Mouse (Mus musculus): ENCODE data around the gene Prdm4. TPM values are rescaled to one million over a fixed set of nuclear protein-coding genes. Genes with fewer than 3 reads are reported as not detected.

The Prdm4 gene
- 10 to 100 TPM; 11.3 to 15.6 TPM for total RNA-seq (2021)
- long read RNA-seq, experiment 1, transcript Prdm4-201 (12 exons, 3,877 nt) = major isoform, 10 of 20 reads
- long read RNA-seq, experiment 1, partial matches to known transcripts = 1 of 20 reads
- long read RNA-seq, experiment 1, other reads (novel, unspliced or antisense) = 7 of 20 reads
- long read RNA-seq, experiment 2, transcript Prdm4-201 (12 exons, 3,877 nt) = major isoform, 7 of 20 reads
- long read RNA-seq, experiment 2, partial matches to known transcripts = 2 of 20 reads
- long read RNA-seq, experiment 2, other reads (novel, unspliced or antisense) = 8 of 20 reads

GRCm38 (mm10) chr10:85916498-85917309 is at the start of gene Prdm4:
TSS of gene Prdm4 (minus strand) at chr10:85917142.
- intact Hi-C loops (cut with DNase I) = loop anchor here (2.0 kb wide), 1 partner anchor 40 kb away; the partner anchor contains the start of gene Rtcb
- peak; percentile 96 for DNase-seq

DNA sequence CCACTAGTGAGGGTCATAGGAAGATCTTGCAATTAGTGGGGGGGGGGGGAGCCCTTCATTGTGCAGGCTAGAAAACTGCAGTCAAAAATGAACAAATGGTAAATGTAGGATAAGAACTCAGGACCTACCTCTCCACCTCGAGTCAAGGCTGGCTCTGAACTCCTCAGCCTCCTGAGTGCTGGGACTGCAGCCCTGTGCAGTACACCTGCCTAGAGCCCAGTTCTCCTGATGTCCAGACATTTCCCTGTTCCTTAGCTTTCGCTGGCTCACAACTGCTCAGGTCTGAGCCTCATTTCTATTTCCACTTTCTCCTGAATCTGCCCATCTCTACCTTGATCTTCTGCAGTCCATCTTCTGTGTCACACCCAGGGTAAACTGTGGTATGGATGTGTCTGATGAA is 49.5 kb upstream of the Prdm4 start:
- DNase-seq = no peak
- intact Hi-C loops (cut with DNase I) = loop anchor here (5.0 to 10.0 kb wide), 3 partner anchors 96 to 328 kb away; no protein-coding TSS in a partner anchor

DNA sequence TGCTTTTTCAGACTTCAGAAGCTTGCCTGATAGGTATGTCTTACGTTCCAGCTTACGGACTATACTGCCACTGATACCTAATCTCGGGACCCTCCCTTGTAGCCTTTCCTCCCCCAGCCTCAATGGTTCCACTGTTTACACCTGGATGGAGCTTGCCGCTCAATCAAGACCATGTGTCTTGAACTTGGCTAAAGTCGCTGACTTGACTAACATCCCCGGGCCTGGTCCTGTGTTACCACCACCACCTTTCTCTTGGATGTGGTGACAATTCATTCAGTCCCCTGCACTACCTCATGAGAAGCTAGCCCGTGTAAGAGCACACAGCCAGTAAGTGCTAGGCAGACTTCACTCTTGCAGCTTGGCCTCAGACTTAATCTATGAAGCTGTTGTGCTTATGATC is 47.4 kb upstream of the Prdm4 start:
- intact Hi-C loops (cut with DNase I) = loop anchor here (10.0 kb wide), 2 partner anchors 220 to 330 kb away; no protein-coding TSS in a partner anchor

DNA sequence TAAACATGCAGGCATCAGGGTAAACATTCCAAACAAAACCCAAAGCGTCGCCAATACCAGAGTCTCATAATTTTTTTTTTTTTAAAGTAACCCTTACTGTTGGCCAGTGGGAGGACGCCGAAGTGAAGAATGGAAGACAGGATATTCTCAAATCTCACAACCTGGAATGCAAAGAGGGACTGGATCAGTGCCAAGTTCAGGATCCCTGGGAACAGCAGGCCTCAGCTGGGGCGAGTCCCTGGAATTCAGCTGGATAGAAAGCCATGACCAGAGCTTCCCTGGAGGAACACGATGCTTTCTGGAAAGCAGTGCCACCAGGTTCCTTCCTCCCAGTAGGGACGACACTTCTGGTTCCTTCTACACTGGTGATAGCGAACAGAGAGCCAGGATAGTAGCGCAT is 46.0 kb upstream of the Prdm4 start:
- intact Hi-C loops (cut with DNase I) = loop anchor here (10.0 kb wide), 2 partner anchors 222 to 332 kb away; no protein-coding TSS in a partner anchor
- peak in 1 of 2 experiments; percentile 9 for DNase-seq

More for the DNA sequence above, 47.4 kb upstream of the Prdm4 start:
- DNase-seq = no peak

DNA sequence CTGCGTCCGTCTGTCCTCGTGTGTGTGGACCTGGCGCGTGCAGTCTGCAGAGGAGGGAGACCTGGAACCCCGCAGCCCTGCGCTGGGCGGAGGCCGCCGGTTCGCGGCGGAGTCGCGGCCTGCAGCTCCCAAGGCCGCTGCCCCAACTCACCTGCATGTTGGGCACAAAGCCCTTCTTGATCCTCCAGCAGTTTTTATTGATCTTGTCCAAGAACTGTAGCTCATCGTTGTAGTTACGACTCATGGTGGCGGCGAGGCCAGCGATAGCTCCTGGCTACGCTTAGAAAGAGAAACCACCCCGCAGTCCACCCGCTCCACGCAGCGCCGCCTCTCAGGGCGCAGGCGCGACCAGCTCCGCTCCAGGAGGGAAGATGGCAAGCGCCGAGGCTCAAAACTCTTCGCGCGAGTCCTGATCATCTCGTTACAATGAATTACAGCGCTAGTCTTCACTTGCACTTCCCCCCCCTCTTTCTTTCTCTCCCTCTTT is 40.6 kb upstream of the Prdm4 start, which contains the start of gene Rtcb:
Rtcb (minus strand) TSS at position 360 of the 487 bp plus-strand sequence.
- DNase-seq = peak; percentile 97 to 99
- intact Hi-C loops (cut with DNase I) = loop anchor here (2.0 kb wide), 1 partner anchor 41 kb away; the partner anchor contains the start of gene Prdm4

GRCm38 (mm10) chr10:85956871-85957419 is 40.0 kb upstream of the Prdm4 start:
- intact Hi-C loops (cut with DNase I) = loop anchor here (2.0 kb wide), 1 partner anchor 40 kb away; the partner anchor contains the start of gene Prdm4
- peak in 1 of 2 experiments; percentile 2 for DNase-seq

- intact Hi-C loops (cut with DNase I) = no loop called here
- no peak for DNase-seq
These were observed 37.5 kb upstream of the Prdm4 start for GRCm38 (mm10) chr10:85954429-85954828.

DNA sequence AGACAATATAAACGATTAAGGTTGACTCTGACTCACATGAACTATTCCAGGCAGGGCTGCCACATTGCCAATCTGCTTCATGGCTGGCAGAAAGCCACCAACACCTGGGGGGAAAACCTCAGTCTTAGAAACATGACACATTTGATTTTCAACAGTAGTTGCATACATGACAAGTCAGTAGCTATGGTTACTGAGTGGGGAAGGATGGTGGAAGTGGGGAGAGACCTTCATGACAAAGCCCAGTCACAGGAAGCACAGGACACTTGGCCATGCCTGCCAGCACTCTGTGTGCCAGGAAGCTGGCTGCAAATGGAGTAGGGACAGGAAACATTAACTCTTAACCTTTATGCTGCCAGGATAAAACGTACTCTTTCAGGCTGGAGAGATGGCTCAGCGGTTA is 36.5 kb upstream of the Prdm4 start:
- intact Hi-C loops (cut with DNase I) = no loop called here
- peak in 1 of 2 experiments; percentile 4 for DNase-seq

GRCm38 (mm10) chr10:85951765-85952443 is 35.0 kb upstream of the Prdm4 start:
- no peak for DNase-seq
- intact Hi-C loops (cut with DNase I) = no loop called here

DNA sequence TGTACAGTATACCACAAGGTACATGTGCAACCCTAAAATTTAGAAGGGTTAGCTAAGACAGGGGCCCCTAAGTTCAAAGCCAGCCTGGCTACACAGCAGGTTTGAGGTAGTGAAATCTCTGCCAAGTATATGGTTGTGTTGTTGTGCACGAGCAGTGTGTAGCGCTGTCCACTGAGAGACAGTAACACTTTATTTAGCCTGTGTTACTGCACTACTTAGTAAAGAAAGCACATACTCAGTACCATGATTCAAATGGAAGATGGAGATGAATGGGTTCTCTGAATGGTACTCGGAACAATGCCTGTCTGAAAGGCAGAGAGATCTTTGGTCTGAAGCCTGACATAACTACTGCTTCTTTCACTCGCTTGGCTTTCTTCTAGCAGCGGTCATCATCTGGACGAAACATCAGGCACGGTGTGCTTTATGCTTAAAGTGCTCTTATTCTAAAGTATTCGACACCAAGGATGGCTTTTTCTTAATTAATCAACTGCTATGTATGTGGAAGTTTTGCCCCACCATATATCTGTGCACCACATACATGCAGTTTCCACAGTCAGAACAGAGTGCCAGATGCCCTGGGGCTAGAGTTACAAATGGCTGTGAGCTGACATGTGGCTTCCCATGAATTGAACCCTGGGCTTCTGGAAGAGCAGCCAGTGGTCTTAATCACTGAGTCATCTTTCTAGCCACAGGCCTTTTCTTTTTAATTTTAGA is 31.7 kb upstream of the Prdm4 start:
- intact Hi-C loops (cut with DNase I) = no loop called here

GRCm38 (mm10) chr10:85936280-85936965 is 19.5 kb upstream of the Prdm4 start:
- DNase-seq = no peak
- intact Hi-C loops (cut with DNase I) = no loop called here

More for the DNA sequence above, 31.7 kb upstream of the Prdm4 start:
- DNase-seq = no peak

DNA sequence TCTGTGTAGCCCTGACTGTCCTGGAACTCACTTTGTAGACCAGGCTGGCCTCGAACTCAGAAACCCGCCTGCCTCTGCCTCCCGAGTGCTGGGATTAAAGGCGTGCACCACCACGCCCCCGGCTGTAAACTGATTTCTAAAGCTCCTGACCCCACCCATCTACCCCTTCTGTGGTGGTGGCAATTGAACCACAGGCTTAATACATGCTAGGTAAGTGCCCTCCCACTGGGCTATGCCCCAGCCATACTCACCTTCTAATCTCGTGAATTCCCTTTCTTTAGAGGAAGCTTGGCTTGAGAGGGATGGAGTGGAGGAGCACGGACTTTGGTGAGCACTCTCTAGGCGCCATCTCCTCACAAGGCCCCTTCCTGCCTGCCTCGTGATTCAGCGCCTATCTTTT is 13.0 kb upstream of the Prdm4 start:
- intact Hi-C loops (cut with DNase I) = no loop called here

DNA sequence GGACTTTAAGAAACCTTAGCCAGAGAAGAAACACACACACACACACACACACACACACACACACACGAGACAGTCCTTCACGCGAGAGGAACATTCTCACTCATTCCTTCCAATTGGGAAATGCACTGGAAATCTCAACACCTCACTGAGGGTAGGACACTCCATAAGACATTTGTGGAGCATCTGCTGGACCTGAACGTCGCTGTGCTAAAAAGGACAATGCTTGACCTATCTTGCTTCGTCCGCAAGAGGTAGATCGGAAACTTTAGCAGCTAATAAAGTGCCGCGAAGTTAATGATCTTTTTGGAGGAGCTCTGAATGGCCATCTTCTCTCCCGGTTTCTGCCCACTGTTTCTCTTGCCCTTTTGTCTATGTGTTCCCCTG is 12.3 kb upstream of the Prdm4 start:
- intact Hi-C loops (cut with DNase I) = no loop called here
- no peak for DNase-seq

More for the DNA sequence above, 13.0 kb upstream of the Prdm4 start:
- DNase-seq = no peak

DNA sequence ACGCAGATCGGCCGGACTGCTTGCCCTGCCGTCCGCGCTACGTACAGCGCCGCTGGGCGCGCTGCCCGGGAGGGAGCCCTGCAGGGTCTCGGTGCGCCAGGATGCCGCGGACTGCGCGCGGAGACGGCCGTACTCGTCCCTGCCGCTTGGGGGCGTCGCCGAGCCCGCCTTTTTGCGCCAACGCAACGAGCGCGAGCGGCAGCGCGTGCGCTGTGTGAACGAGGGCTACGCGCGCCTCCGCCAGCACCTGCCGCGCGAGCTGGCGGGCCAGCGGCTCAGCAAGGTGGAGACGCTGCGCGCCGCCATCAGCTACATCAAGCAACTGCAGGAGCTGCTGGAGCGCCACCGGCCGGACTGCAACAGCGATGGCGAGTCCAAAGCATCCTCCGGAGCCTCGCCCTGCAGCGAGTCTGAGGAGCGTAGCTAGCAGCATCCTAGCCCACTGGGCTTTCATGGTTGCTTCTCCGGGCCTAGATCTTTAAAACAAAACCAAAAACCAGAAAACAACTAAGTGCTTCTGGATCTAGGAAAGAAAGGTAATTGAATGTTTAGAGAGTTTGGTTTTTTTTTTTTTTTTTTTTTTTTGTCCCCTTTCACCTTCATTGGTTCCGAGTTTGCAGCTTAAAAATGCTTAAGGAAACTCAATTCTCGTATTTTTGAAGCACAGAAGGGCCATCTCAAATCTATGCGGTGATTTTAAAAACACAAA is 11.7 kb upstream of the Prdm4 start:
- DNase-seq = peak; percentile 45 to 51
- intact Hi-C loops (cut with DNase I) = no loop called here

DNA sequence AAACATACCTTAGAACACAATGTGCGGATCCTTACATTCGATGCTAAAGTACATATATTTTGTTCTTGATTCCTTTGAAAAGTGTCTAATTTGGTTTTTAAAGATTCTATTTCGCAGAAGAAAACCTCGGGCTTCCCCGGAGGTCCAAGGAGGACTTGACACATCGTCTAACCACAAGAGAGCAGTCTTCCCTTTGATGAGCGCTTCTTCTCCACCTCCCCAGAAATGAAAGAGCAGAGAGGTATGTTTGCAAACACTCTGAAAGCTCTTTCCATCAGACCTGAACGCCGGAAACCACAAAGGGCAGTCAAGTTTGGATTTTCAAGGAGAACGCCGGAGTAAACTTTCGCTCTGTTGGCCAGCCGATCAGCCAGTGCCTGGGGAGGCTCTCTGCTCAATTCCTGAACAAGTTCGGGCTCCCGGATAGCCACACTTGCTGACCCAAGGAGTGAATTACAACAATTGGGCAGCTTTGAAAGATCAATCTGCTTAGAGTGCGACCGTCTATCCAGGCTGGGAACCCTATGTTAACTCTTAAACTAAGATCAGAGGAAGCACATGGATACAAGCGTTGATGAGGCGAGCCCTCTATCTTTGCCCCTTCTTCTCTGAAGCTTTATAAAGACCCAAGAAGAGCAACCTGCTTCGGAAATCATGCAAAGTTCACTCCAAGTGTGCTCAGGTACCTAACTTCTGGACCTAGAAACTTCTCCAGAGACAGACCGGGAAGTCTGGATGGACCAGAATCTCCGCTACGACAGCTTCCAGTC is 10.9 kb upstream of the Prdm4 start, which contains the start of gene Ascl4:
Ascl4 (plus strand) TSS at position 6 of the 770 bp plus-strand sequence.
- DNase-seq = peak in 1 of 2 experiments; percentile 5
- intact Hi-C loops (cut with DNase I) = no loop called here

- DNase-seq = no peak
- intact Hi-C loops (cut with DNase I) = no loop called here
These were observed 37.0 kb downstream of the Prdm4 start for GRCm38 (mm10) chr10:85879886-85880486.

DNA sequence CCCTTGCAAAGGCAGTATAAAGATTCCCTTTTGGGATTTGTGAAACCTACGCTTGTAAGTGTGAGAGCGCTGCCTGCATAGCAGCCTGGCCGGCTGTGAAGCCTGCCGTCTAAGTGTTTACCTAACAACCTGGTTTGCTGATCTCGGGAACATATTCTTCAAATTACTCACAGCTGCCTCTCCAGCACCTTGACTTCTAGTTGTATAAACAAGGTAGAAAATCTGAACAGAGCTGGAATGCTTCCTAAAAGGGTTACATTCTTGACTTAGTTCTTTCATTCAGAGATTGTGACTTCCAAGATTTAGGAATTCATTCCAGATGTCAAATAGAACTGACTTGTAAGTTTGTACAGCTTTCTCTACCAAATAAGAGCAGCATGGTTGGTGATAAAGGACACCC is 41.1 kb downstream of the Prdm4 start:
- intact Hi-C loops (cut with DNase I) = no loop called here
- DNase-seq = no peak
